Mouse (Mus musculus) erythroblast, embryonic 14.5 days (primary cell): ENCODE measurements around the gene Hmgb1. TPM values are rescaled to one million over a fixed set of nuclear protein-coding genes. Genes with fewer than 3 reads are reported as not detected.

Experiments used
- H3K27me3 ChIP-seq: 2 replicates; pipeline ENCODE4 v1.6.1; 2012; ENCODE audit warnings: inconsistent platforms; ENCODE audit not compliant: control insufficient read depth
- H3K36me3 ChIP-seq: 2 replicates; pipeline ENCODE4 v1.6.1; 2012; ENCODE audit warnings: mild to moderate bottlenecking, inconsistent platforms; ENCODE audit not compliant: control insufficient read depth
- H3K4me1 ChIP-seq: 2 replicates; pipeline ENCODE4 v1.6.1; 2012; ENCODE audit warnings: inconsistent platforms; ENCODE audit not compliant: control insufficient read depth
- H3K4me3 ChIP-seq: replicated peaks from 2 replicates; pipeline ENCODE3; 2012; ENCODE audit warnings: moderate library complexity, mild to moderate bottlenecking, inconsistent platforms
- H3K9me3 ChIP-seq: 2 replicates; pipeline ENCODE4 v1.6.1; 2012; ENCODE audit warnings: low read length, inconsistent platforms, mixed read lengths; ENCODE audit not compliant: control insufficient read depth
- GATA1 ChIP-seq: IDR thresholded peaks from 2 replicates; pipeline ENCODE4 v1.6.1; 2012; ENCODE audit warnings: low read length, inconsistent platforms, mixed read lengths
- TAL1 ChIP-seq: IDR thresholded peaks from 3 replicates; pipeline ENCODE4 v1.6.1; 2012; ENCODE audit warnings: low read length, inconsistent platforms, mixed read lengths
- polyA plus RNA-seq: library from polyadenylated mRNA; stranded (reverse); fragments of >175 nt; gene quantifications from 2 replicates; pipeline ENCODE4 v1.2.3, GENCODE M21; 2012

Gene Hmgb1
- polyA plus RNA-seq, 1 experiment = 99.1 TPM

DNA sequence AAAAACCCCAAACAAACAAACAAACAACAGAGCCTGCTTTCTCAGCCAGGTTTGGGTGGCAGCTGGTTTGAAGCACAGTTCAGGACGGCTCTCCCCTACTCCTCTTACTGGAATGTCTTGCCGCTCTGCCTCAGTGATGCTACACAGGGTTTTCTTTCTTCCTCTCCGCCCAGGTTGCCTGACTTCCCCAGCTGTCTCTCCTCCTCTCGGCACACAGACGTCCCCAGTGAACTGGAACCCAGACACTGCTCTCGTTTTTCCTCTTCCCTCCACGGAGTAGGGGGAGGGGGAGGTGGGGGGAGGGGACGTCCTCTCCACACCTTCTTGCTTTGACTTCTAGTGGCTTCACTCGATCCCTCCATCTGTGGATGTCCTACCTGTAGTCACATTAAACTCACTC, 179.2 kb downstream of the Hmgb1 start:
- no peaks in the 10 kb centered on the region for H3K36me3 ChIP-seq
- H3K4me3 ChIP-seq = no peak overlapping the region
- TF ChIP-seq TAL1 (no peak), GATA1 (no peak)
- peaks cover 3% of the 10 kb centered on the region; the same call in 1 of the 2 replicates for H3K9me3 ChIP-seq
- H3K4me1 ChIP-seq = peaks cover 17% of the 10 kb centered on the region
- no peaks in the 10 kb centered on the region for H3K27me3 ChIP-seq

DNA sequence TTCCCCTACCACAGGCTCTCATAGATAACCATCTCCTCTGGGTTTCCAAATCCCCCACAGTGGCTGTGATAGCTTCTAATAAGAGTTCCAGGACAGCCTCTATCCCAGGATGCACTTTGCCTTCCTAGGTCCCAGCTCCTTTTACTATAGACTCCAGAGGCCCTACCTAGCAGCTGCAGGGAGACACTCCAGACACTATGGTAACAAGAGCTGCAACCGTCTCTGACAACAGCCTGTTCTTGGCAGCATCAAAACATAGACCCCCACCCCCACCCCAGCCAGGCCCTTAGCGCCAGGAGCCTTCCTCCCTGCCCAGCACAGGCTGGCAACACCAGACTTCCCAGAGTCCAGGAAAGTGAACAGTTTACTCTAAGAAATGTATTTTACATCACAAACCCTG, 181.2 kb downstream of the Hmgb1 start:
- Histone ChIP-seq H3K36me3 (no peaks in the 10 kb centered on the region), H3K4me3 (no peak overlapping the region)
- TF ChIP-seq GATA1 = no peak
- TF ChIP-seq TAL1 = no peak

DNA sequence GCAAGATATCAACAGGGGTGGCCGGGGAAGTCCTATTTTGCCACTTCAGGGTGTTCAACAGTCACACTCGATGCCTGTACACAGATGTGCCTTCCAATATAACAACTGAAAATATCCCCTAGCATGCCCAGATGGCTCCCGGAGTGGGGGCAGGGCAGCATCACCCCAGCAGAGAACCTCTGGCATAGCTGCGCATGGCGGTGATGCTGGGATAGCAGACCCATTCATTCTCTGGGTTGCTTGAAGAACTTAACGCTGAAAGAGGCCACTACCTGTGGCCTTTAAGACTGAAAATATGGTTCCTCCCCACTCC, 181.5 kb downstream of the Hmgb1 start:
- no peaks in the 10 kb centered on the region for H3K27me3 ChIP-seq
- TF ChIP-seq GATA1 (no peak), TAL1 (no peak)

More for the DNA sequence above, 181.2 kb downstream of the Hmgb1 start:
- Histone ChIP-seq H3K27me3 (no peaks in the 10 kb centered on the region), H3K9me3 (peaks cover 3% of the 10 kb centered on the region; the same call in 1 of the 2 replicates), H3K4me1 (peaks cover 17% of the 10 kb centered on the region)

DNA sequence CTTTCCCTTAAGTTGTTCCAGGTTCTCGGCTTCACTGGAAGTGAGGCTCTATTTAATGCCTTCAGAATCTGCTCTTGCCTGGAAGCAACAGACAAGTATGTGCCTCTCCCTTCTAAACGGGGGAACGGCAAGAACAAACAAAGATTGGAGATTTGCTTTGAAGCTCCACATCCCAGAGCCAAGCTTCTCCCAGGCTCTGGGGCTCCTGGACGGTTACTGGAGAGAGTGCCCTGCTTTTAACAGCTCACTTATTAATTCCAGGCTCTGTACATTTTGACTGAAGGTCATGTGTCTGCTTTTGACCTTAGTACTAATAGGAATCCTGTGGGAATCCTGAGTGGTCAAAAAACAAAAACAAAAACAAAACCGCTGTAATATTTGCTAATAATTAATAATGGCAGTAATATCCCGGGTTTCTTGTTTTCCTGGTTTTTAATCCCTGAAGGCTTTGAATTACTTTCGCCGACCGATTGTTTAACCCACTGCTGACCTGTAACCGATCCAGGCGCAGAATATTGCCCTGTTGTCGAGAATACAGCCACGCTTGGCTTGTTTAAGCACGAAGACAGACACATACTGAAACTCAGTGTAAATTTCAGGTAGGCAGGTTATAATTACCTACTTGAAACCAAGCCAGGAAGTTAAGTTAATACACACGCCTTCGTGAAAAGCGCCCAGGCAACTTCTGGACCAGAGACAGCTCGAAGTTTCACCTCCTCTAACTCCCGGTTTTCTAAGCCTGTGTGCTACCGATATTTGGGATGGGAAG, 182.1 kb downstream of the Hmgb1 start:
- peaks cover 13% of the 10 kb centered on the region for H3K4me1 ChIP-seq
- no peak for TF ChIP-seq GATA1
- no peaks in the 10 kb centered on the region for H3K27me3 ChIP-seq
- peaks cover 3% of the 10 kb centered on the region; the same call in 1 of the 2 replicates for H3K9me3 ChIP-seq
- no peak overlapping the region for H3K4me3 ChIP-seq
- H3K36me3 ChIP-seq = no peaks in the 10 kb centered on the region

More for the DNA sequence above, 181.5 kb downstream of the Hmgb1 start:
- H3K4me1 ChIP-seq = peaks cover 14% of the 10 kb centered on the region
- H3K9me3 ChIP-seq = peaks cover 3% of the 10 kb centered on the region; the same call in 1 of the 2 replicates
- no peaks in the 10 kb centered on the region for H3K36me3 ChIP-seq
- H3K4me3 ChIP-seq = no peak overlapping the region

DNA sequence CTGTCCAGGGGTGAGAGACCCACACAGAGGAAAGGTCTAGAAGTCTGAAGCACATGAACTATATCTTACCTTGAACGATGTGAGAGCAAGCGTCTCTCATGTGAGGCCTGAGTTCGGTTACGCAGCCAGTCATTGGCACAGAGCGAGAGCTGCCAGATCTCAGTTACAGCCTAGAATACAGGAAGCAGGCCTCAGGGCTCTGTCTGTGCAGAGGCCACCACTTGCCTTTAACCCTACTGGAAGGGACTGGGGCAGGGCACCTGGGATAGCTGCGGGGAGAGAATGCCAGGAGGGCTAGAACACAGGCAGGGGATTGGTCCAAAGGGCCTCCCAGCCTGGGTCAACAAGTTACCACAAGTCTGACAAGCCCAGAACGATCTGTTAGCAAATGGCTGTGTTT, 184.5 kb downstream of the Hmgb1 start:
- peaks cover 3% of the 10 kb centered on the region; the same call in 1 of the 2 replicates for H3K9me3 ChIP-seq
- no peak overlapping the region for H3K4me3 ChIP-seq
- peaks cover 14% of the 10 kb centered on the region for H3K4me1 ChIP-seq
- no peaks in the 10 kb centered on the region for H3K27me3 ChIP-seq
- no peak for TF ChIP-seq TAL1
- no peak for TF ChIP-seq GATA1
- H3K36me3 ChIP-seq = no peaks in the 10 kb centered on the region

DNA sequence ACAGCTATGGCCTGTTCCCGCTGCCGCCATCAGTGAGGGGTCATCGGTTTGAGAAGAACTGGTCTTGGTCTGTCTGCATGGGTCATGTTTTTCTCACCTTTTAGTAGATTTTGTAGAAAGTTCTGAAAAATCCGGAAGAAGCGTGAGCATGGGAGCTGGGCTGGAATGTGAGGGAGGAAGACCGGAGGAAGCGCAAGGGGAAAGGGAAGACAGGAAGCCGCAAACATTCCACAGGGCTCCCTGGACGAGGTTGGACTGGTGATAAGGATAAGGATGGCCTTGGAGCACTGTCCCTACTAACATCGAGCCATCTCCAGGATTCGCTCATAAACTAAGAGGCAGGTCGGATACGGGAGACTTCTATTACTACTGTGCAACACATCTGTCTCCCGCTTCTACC, 185.8 kb downstream of the Hmgb1 start:
- peaks cover 3% of the 10 kb centered on the region; the same call in 1 of the 2 replicates for H3K9me3 ChIP-seq
- no peak overlapping the region for H3K4me3 ChIP-seq
- H3K27me3 ChIP-seq = no peaks in the 10 kb centered on the region
- no peaks in the 10 kb centered on the region; the same call in 1 of the 2 replicates for H3K36me3 ChIP-seq
- H3K4me1 ChIP-seq = peaks cover 22% of the 10 kb centered on the region
- TF ChIP-seq TAL1 (no peak), GATA1 (no peak)

DNA sequence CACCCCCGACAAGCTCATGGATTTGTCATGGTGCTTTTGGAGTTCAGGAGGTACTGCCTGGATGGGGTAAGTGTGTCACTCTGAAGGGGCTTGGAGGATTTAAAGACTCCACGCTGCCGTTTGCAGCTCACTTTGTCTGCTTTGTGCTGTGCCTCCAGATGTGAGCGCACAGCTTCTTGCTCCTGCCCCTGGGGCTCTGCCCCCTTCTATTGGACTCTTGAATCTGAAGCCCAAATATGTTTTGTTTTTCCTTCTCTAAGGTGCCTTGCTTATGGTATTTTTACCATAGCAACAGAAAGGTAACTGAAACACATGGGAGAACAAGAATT, 187.6 kb downstream of the Hmgb1 start:
- no peaks in the 10 kb centered on the region for H3K27me3 ChIP-seq

More for the DNA sequence above, 187.6 kb downstream of the Hmgb1 start:
- peaks cover 23% of the 10 kb centered on the region for H3K4me1 ChIP-seq
- peaks cover 7% of the 10 kb centered on the region; the same call in 1 of the 2 replicates for H3K9me3 ChIP-seq
- no peaks in the 10 kb centered on the region; the same call in 1 of the 2 replicates for H3K36me3 ChIP-seq
- H3K4me3 ChIP-seq = no peak overlapping the region
- TF ChIP-seq GATA1 (no peak), TAL1 (no peak)

Other genes with a start within 250 kb of the Hmgb1 start
- gene Gm42791, start 189.3 kb downstream of the Hmgb1 start, polyA plus RNA-seq = 0.36 and 0.93 TPM in 2 replicates
- gene Uspl1, start 139 bp downstream of the Hmgb1 start, polyA plus RNA-seq = 0.09 and 0.18 TPM in 2 replicates
- 0.04 TPM in 1 of 2 replicates, not detected in the other for gene Alox5ap, start 80.3 kb upstream of the Hmgb1 start, polyA plus RNA-seq
- not detected in 2 replicates for gene Medag, start 227.3 kb upstream of the Hmgb1 start, polyA plus RNA-seq